Mouse (Mus musculus) liver, embryonic 14.5 days (tissue): ENCODE data around the gene Umps.

ENCODE experiments used
- CTCF ChIP-seq: IDR thresholded peaks from 2 replicates; pipeline ENCODE4 v1.5.1; 2016; ENCODE audit warnings: antibody characterized with exemption, low read depth, control low read depth
- EP300 ChIP-seq: IDR thresholded peaks from 2 replicates; pipeline ENCODE4 v1.6.1; 2016; ENCODE audit warnings: antibody characterized with exemption, low read depth

DNA sequence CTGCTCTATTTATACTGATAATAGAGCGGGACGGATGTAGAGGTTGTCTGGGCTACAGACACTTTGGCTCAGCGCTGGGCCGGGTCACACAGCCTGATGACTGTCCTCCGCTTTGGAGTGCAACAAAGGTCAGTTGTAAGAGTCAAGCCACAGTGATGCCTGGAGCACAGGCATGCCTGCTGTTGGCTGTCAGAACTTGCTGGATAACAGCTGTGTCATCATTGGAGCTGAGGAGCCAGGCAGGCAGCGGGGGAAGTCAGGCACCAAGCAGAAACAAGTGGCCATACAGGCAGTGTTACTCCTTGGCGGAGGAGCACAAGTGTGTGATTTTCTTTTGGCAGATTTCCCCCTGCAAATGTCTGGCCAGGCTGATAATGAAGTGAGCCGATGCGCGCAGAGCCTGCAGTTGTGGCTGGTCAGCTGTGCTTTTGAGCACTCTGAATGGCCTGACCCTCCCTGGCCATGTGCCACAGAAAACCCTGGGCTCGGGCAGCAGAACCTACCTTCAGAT is 25.5 kb downstream of the Umps start:
- TF ChIP-seq CTCF (no peak), EP300 (no peak)
